Mouse (Mus musculus) E14TG2a.4 (cell line): Measurements from ENCODE around the gene Nnat.

ENCODE experiments used
- CTCF ChIP-seq: conservative IDR thresholded peaks from 2 replicates; pipeline ENCODE4 v1.5.1; 2014; ENCODE audit warnings: low read length
- NANOG ChIP-seq: IDR thresholded peaks from 2 replicates; pipeline ENCODE4 v1.6.1; 2014; ENCODE audit warnings: borderline replicate concordance, low read length, mixed read lengths
- POU5F1 ChIP-seq: IDR thresholded peaks from 2 replicates; pipeline ENCODE4 v1.6.1; 2014; ENCODE audit warnings: low read length, borderline replicate concordance

- no peak for TF ChIP-seq CTCF
- TF ChIP-seq NANOG: no peak
- no peak for TF ChIP-seq POU5F1
These were observed 45.5 kb upstream of the Nnat start for GRCm38 (mm10) chr2:157514353-157514752.
